Mouse (Mus musculus): ENCODE results near the gene Hdgfl2. TPM values are rescaled to one million over a fixed set of nuclear protein-coding genes. Genes with fewer than 3 reads are reported as not detected.
"Not testable (repeated sequence)": the region's sequence is repeated elsewhere in the genome, so short reads cannot be mapped to it uniquely, and the experiment has no call there.

The Hdgfl2 gene
- polyA plus RNA-seq, 1 experiment from 2014 or later: 80.1 TPM

- 0 out of 2 replicates have a peak, but pooled peaks cover 7% of the 10 kb centered on the region for H3K36me3 ChIP-seq (ENCODE audit: control insufficient read depth, insufficient read depth, low read length)
- no peak for ATAC-seq (ENCODE audit: insufficient read depth, low FRiP score)
- H3K27ac ChIP-seq (ENCODE audit: low read length): no peak overlapping the region
These were observed 24.5 kb upstream of the Hdgfl2 start for GRCm38 (mm10) chr17:56054938-56055337.

GRCm38 (mm10) chr17:56055945-56056678 is 23.3 kb upstream of the Hdgfl2 start:
- Histone ChIP-seq H3K9ac (ENCODE audit: low read length) (no peak overlapping the region), H3K4me2 (ENCODE audit: low read depth, low read length) (no peak overlapping the region)
- WGBS: 58% methylated on average over 4 of the region's 4 CpGs

More at GRCm38 (mm10) chr17:56054938-56055337, 24.5 kb upstream of the Hdgfl2 start:
- Histone ChIP-seq H3K27me3 (ENCODE audit: control insufficient read depth, insufficient read depth, low read length) (no peaks in the 10 kb centered on the region), H3K4me3 (replicated peaks; ENCODE audit: low read length) (no peak overlapping the region), H3K4me1 (ENCODE audit: control insufficient read depth, insufficient read depth, low read length) (no peaks in the 10 kb centered on the region), H3K4me2 (ENCODE audit: low read depth, low read length) (no peak overlapping the region), H3K9ac (ENCODE audit: low read length) (no peak overlapping the region), H3K9me3 (replicated peaks; ENCODE audit: control insufficient read depth, low read length) (no peaks in the 10 kb centered on the region)

GRCm38 (mm10) chr17:56057381-56058120 is 21.9 kb upstream of the Hdgfl2 start:
- Histone ChIP-seq H3K27ac (ENCODE audit: low read length) (no peak overlapping the region), H3K4me1 (ENCODE audit: control insufficient read depth, insufficient read depth, low read length) (no peaks in the 10 kb centered on the region), H3K9ac (ENCODE audit: low read length) (no peak overlapping the region), H3K4me3 (replicated peaks; ENCODE audit: low read length) (no peak overlapping the region), H3K27me3 (ENCODE audit: control insufficient read depth, insufficient read depth, low read length) (no peaks in the 10 kb centered on the region), H3K36me3 (ENCODE audit: control insufficient read depth, insufficient read depth, low read length) (peaks cover 24% of the 10 kb centered on the region), H3K4me2 (ENCODE audit: low read depth, low read length) (no peak overlapping the region), H3K9me3 (replicated peaks; ENCODE audit: control insufficient read depth, low read length) (no peaks in the 10 kb centered on the region)
- ATAC-seq (ENCODE audit: insufficient read depth, low FRiP score): no peak
- 87% methylated on average over 11 of the region's 11 CpGs for WGBS

More at GRCm38 (mm10) chr17:56055945-56056678, 23.3 kb upstream of the Hdgfl2 start:
- H3K27me3 ChIP-seq (ENCODE audit: control insufficient read depth, insufficient read depth, low read length): no peaks in the 10 kb centered on the region
- H3K4me3 ChIP-seq (replicated peaks; ENCODE audit: low read length): no peak overlapping the region
- H3K9me3 ChIP-seq (replicated peaks; ENCODE audit: control insufficient read depth, low read length): no peaks in the 10 kb centered on the region
- peaks cover 13% of the 10 kb centered on the region; the same call in 1 of the 2 replicates for H3K36me3 ChIP-seq (ENCODE audit: control insufficient read depth, insufficient read depth, low read length)
- H3K4me1 ChIP-seq (ENCODE audit: control insufficient read depth, insufficient read depth, low read length): no peaks in the 10 kb centered on the region
- H3K27ac ChIP-seq (ENCODE audit: low read length): no peak overlapping the region
- ATAC-seq (ENCODE audit: insufficient read depth, low FRiP score): no peak

- H3K4me2 ChIP-seq (ENCODE audit: low read depth, low read length): no peak overlapping the region
- no peak overlapping the region for H3K9ac ChIP-seq (ENCODE audit: low read length)
- peaks cover 52% of the 10 kb centered on the region for H3K36me3 ChIP-seq (ENCODE audit: control insufficient read depth, insufficient read depth, low read length)
- ATAC-seq (ENCODE audit: insufficient read depth, low FRiP score): no peak
- no peak overlapping the region for H3K4me3 ChIP-seq (replicated peaks; ENCODE audit: low read length)
- WGBS: 92% methylated on average over 7 of the region's 7 CpGs
- no peaks in the 10 kb centered on the region for H3K27me3 ChIP-seq (ENCODE audit: control insufficient read depth, insufficient read depth, low read length)
- H3K27ac ChIP-seq (ENCODE audit: low read length): no peak overlapping the region
- H3K4me1 ChIP-seq (ENCODE audit: control insufficient read depth, insufficient read depth, low read length): no peaks in the 10 kb centered on the region
- H3K9me3 ChIP-seq (replicated peaks; ENCODE audit: control insufficient read depth, low read length): no peaks in the 10 kb centered on the region
These were observed 17.4 kb upstream of the Hdgfl2 start for GRCm38 (mm10) chr17:56062081-56062480.

GRCm38 (mm10) chr17:56065715-56066114 is 13.7 kb upstream of the Hdgfl2 start:
- 83% methylated on average over 6 of the region's 6 CpGs for WGBS
- ATAC-seq (ENCODE audit: insufficient read depth, low FRiP score); H3K9me3 ChIP-seq (replicated peaks; ENCODE audit: control insufficient read depth, low read length); H3K27me3 ChIP-seq (ENCODE audit: control insufficient read depth, insufficient read depth, low read length); H3K4me3 ChIP-seq (replicated peaks; ENCODE audit: low read length); H3K4me1 ChIP-seq (ENCODE audit: control insufficient read depth, insufficient read depth, low read length); H3K27ac ChIP-seq (ENCODE audit: low read length); H3K9ac ChIP-seq (ENCODE audit: low read length); H3K4me2 ChIP-seq (ENCODE audit: low read depth, low read length): not testable (repeated sequence)
- H3K36me3 ChIP-seq (ENCODE audit: control insufficient read depth, insufficient read depth, low read length): peaks cover 62% of the 10 kb centered on the region

GRCm38 (mm10) chr17:56066451-56066850 is 13.0 kb upstream of the Hdgfl2 start:
- H3K4me2 ChIP-seq (ENCODE audit: low read depth, low read length): no peak overlapping the region
- peaks cover 55% of the 10 kb centered on the region for H3K36me3 ChIP-seq (ENCODE audit: control insufficient read depth, insufficient read depth, low read length)
- no peaks in the 10 kb centered on the region for H3K27me3 ChIP-seq (ENCODE audit: control insufficient read depth, insufficient read depth, low read length)
- no peaks in the 10 kb centered on the region for H3K4me1 ChIP-seq (ENCODE audit: control insufficient read depth, insufficient read depth, low read length)
- H3K9ac ChIP-seq (ENCODE audit: low read length): no peak overlapping the region
- H3K4me3 ChIP-seq (replicated peaks; ENCODE audit: low read length): no peak overlapping the region
- no peaks in the 10 kb centered on the region for H3K9me3 ChIP-seq (replicated peaks; ENCODE audit: control insufficient read depth, low read length)
- ATAC-seq (ENCODE audit: insufficient read depth, low FRiP score): no peak
- H3K27ac ChIP-seq (ENCODE audit: low read length): no peak overlapping the region

GRCm38 (mm10) chr17:56069066-56069465 is 10.4 kb upstream of the Hdgfl2 start:
- no peak overlapping the region for H3K9ac ChIP-seq (ENCODE audit: low read length)
- no peak overlapping the region for H3K4me3 ChIP-seq (replicated peaks; ENCODE audit: low read length)
- 92% methylated on average over 14 of the region's 14 CpGs for WGBS
- peaks cover 7% of the 10 kb centered on the region; the same call in 1 of the 2 replicates for H3K4me1 ChIP-seq (ENCODE audit: control insufficient read depth, insufficient read depth, low read length)
- H3K27me3 ChIP-seq (ENCODE audit: control insufficient read depth, insufficient read depth, low read length): no peaks in the 10 kb centered on the region
- ATAC-seq (ENCODE audit: insufficient read depth, low FRiP score): no peak
- H3K4me2 ChIP-seq (ENCODE audit: low read depth, low read length): no peak overlapping the region
- no peaks in the 10 kb centered on the region for H3K9me3 ChIP-seq (replicated peaks; ENCODE audit: control insufficient read depth, low read length)
- H3K36me3 ChIP-seq (ENCODE audit: control insufficient read depth, insufficient read depth, low read length): peaks cover 38% of the 10 kb centered on the region
- no peak overlapping the region for H3K27ac ChIP-seq (ENCODE audit: low read length)

GRCm38 (mm10) chr17:56071126-56071525 is 8.3 kb upstream of the Hdgfl2 start:
- peaks cover 24% of the 10 kb centered on the region for H3K36me3 ChIP-seq (ENCODE audit: control insufficient read depth, insufficient read depth, low read length)
- no peaks in the 10 kb centered on the region for H3K9me3 ChIP-seq (replicated peaks; ENCODE audit: control insufficient read depth, low read length)
- H3K27me3 ChIP-seq (ENCODE audit: control insufficient read depth, insufficient read depth, low read length): no peaks in the 10 kb centered on the region
- H3K4me2 ChIP-seq (ENCODE audit: low read depth, low read length): no peak overlapping the region
- no peak overlapping the region for H3K9ac ChIP-seq (ENCODE audit: low read length)
- ATAC-seq (ENCODE audit: insufficient read depth, low FRiP score): no peak
- no peak overlapping the region for H3K27ac ChIP-seq (ENCODE audit: low read length)
- H3K4me1 ChIP-seq (ENCODE audit: control insufficient read depth, insufficient read depth, low read length): peaks cover 14% of the 10 kb centered on the region; the same call in 1 of the 2 replicates
- no peak overlapping the region for H3K4me3 ChIP-seq (replicated peaks; ENCODE audit: low read length)

- no peaks in the 10 kb centered on the region for H3K27me3 ChIP-seq (ENCODE audit: control insufficient read depth, insufficient read depth, low read length)
- ATAC-seq (ENCODE audit: insufficient read depth, low FRiP score): no peak
- no peaks in the 10 kb centered on the region for H3K9me3 ChIP-seq (replicated peaks; ENCODE audit: control insufficient read depth, low read length)
- H3K4me2 ChIP-seq (ENCODE audit: low read depth, low read length): no peak overlapping the region
- H3K4me3 ChIP-seq (replicated peaks; ENCODE audit: low read length): no peak overlapping the region
- H3K9ac ChIP-seq (ENCODE audit: low read length): no peak overlapping the region
- H3K4me1 ChIP-seq (ENCODE audit: control insufficient read depth, insufficient read depth, low read length): peaks cover 14% of the 10 kb centered on the region; the same call in 1 of the 2 replicates
- H3K36me3 ChIP-seq (ENCODE audit: control insufficient read depth, insufficient read depth, low read length): peaks cover 20% of the 10 kb centered on the region
- 97% methylated on average over 5 of the region's 5 CpGs for WGBS
- H3K27ac ChIP-seq (ENCODE audit: low read length): no peak overlapping the region
These were observed 7.2 kb upstream of the Hdgfl2 start for GRCm38 (mm10) chr17:56072243-56072642.
